Mouse (Mus musculus) activated CD4-positive, CD25-positive, alpha-beta regulatory T cell, adult 4 months (primary cell): Measurements from ENCODE around the gene Gm20458. TPM values are rescaled to one million over a fixed set of nuclear protein-coding genes. Genes with fewer than 3 reads are reported as not detected.

ENCODE experiments used
- ATAC-seq: one replicate; pipeline ENCODE4 v1.8.0; 2017
- polyA plus RNA-seq, 2 experiments: library from polyadenylated mRNA; unstranded; fragments of 100-300 nt; shearing (Covaris generic); gene quantifications; one replicate each; pipeline ENCODE4 v1.2.1; 2017

Gene Gm20458
- polyA plus RNA-seq, 2 experiments from 2014 or later, result 3.7 TPM; not detected in 1

- no peak for ATAC-seq
Measured at GRCm38 (mm10) chr2:164453887-164454500, 6.8 kb upstream of the Gm20458 start.

GRCm38 (mm10) chr2:164454846-164455245, 5.9 kb upstream of the Gm20458 start:
- ATAC-seq, result no peak

GRCm38 (mm10) chr2:164455421-164456190, 5.2 kb upstream of the Gm20458 start:
- ATAC-seq, result no peak

- no peak for ATAC-seq
Measured at GRCm38 (mm10) chr2:164456413-164456812, 4.4 kb upstream of the Gm20458 start.

- ATAC-seq, result peak; percentile 65
Measured at GRCm38 (mm10) chr2:164456864-164457300, 3.9 kb upstream of the Gm20458 start, which contains the start of gene Sys1. Sys1 (plus strand) TSS chr2:164456964.

- no peak for ATAC-seq
Measured at GRCm38 (mm10) chr2:164457942-164458341, 2.8 kb upstream of the Gm20458 start.

- no peak for ATAC-seq
Measured at GRCm38 (mm10) chr2:164458535-164458934, 2.2 kb upstream of the Gm20458 start.

- no peak for ATAC-seq
Measured at GRCm38 (mm10) chr2:164465161-164465560, 4.4 kb downstream of the Gm20458 start.

GRCm38 (mm10) chr2:164466787-164467186, 6.0 kb downstream of the Gm20458 start:
- no peak for ATAC-seq

GRCm38 (mm10) chr2:164470254-164470653, 9.5 kb downstream of the Gm20458 start:
- peak; percentile 55 for ATAC-seq

- no peak for ATAC-seq
Measured at GRCm38 (mm10) chr2:164473624-164474023, 12.9 kb downstream of the Gm20458 start, which contains the start of gene Trp53tg5. Trp53tg5 (minus strand) TSS chr2:164473724.

GRCm38 (mm10) chr2:164485681-164486257, 25.0 kb downstream of the Gm20458 start, which contains the start of gene Dbndd2:
Dbndd2 (plus strand) TSS chr2:164486106.
- peak; percentile 32 for ATAC-seq

- ATAC-seq, result peak; percentile 49
Measured at GRCm38 (mm10) chr2:164486258-164487114, 25.7 kb downstream of the Gm20458 start.

- no peak for ATAC-seq
Measured at GRCm38 (mm10) chr2:164487115-164487527, 26.4 kb downstream of the Gm20458 start.

GRCm38 (mm10) chr2:164487812-164488211, 27.0 kb downstream of the Gm20458 start:
- ATAC-seq, result no peak

- no peak for ATAC-seq
Measured at GRCm38 (mm10) chr2:164494126-164494525, 33.4 kb downstream of the Gm20458 start.

GRCm38 (mm10) chr2:164496331-164496730, 35.6 kb downstream of the Gm20458 start:
- ATAC-seq, result no peak

GRCm38 (mm10) chr2:164496847-164497690, 36.3 kb downstream of the Gm20458 start, which contains the start of gene Pigt:
Pigt (plus strand) TSS chr2:164497520.
- ATAC-seq, result peak; percentile 98

- no peak for ATAC-seq
Measured at GRCm38 (mm10) chr2:164497691-164498268, 37.0 kb downstream of the Gm20458 start.

GRCm38 (mm10) chr2:164499317-164499716, 38.5 kb downstream of the Gm20458 start:
- no peak for ATAC-seq

- no peak for ATAC-seq
Measured at GRCm38 (mm10) chr2:164500511-164500910, 39.7 kb downstream of the Gm20458 start.
